In the genomic region with DNA sequence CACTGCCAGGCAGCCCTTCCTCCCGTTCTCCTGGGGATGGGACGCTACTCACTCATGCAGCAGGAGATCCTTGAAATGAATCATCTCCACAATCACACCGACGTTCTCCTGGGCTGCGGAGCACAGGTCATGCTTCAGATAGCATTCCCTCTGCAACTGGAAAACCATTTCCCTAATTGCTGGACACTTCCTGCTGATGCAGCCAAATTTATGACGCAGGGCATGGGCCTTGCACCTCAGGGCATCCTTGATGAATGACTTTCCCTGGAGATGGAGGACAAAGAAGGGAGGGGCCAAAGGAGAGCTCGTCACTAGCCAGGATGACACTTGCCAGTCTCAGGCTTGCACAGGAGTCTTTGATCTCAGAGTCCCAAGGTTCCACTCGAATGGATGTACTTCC, we compare ENCODE assay signal across 20 mouse cellular contexts. TPM values are rescaled to one million over a fixed set of nuclear protein-coding genes. Genes with fewer than 3 reads are reported as not detected.
DNase-seq lines count a peak whose midpoint lies in the region; ATAC-seq and TF ChIP-seq lines count a peak whose summit lies in the region.
"Had no signal": no experiment of that assay in that cellular context is flagged by ENCODE, and none has a peak within 500 bp of the region (broad histone marks: within the 10 kb centered on the region; RNA-seq: fewer than 3 reads in every experiment).

No protein-coding gene starts in this region.

- no peak for TF ChIP-seq CTCF in Patski (IDR thresholded peaks at IDR 0.05)

- CTCF ChIA-PET in Patski (lab: Charles Lee) = no interaction called here

- POLR2A ChIA-PET in Patski (lab: Charles Lee) = interaction anchor here (0.6 to 1.5 kb wide), 2 partner anchors 61 to 176 kb away, joined by 3 to 5 read pairs; no protein-coding TSS in a partner anchor

- no peaks in the 10 kb centered on the region for H3K27me3 ChIP-seq in Patski
- H3K27me3 ChIP-seq: CH12.LX had no signal

- DNase-seq in adrenal gland, adult 2 months = peak; percentile 36
- no peak for DNase-seq in adrenal gland, postnatal 10 days
- DNase-seq in kidney, adult 11 months = peak; percentile 11
- no peak for DNase-seq in kidney, adult 8-10 months
- DNase-seq in kidney, postnatal 25 days = peak; percentile 20 to 41
- no peak for DNase-seq in kidney, adult 18-20 months
- DNase-seq in Patski (ENCODE audit: low read depth, low spot score) = peak; percentile 82
- DNase-seq: cerebellum, adult 8-10 months; cerebellum, postnatal 25 days; gastrocnemius, postnatal 25 days; liver, postnatal 0 days; lung, postnatal 36 days; right cerebral cortex, postnatal 4 days; thymus, postnatal 4 days had no signal

- in situ Hi-C loops in Patski (cut with MboI; ENCODE audit: low pct_unique_long_range_greater_than_20kb) = loop anchor here (5.0 kb wide), 4 partner anchors 108 to 252 kb away; no protein-coding TSS in a partner anchor

- ATAC-seq in Patski = peak; percentile 22
- ATAC-seq: forebrain, embryonic 14.5 days; inflammation-experienced regulatory T-cells, adult 6 months; liver, embryonic 12.5 days; liver, postnatal 0 days; midbrain, embryonic 16.5 days had no signal

RNA-seq across cellular contexts. Expression of a gene that starts 4.6 kb away (rescaled TPM):
- 1 to 10 TPM in 1 of 2 experiments, under 1 TPM in 1; 0.63 to 1.2 TPM for total RNA-seq in adrenal gland, adult 2 months (2021)
- polyA plus RNA-seq in adrenal gland, adult 2 months (2012; rRNA removed) = 0.30 and 0.39 TPM in 2 replicates
- total RNA-seq in adrenal gland, postnatal 10 days (2021) = 1 to 10 TPM; 1.6 to 2.8 TPM
- 58.4 TPM for polyA plus RNA-seq in Patski (2021)
- total RNA-seq: CH12.LX; neutrophil, adult 5-6 weeks had no signal

Comparison
In these comparisons a context has a peak if more than half of its experiments do, and no peak if none do; other contexts are left out.
1. DNase-seq: peak in adrenal gland, adult 2 months (single experiment), kidney, adult 11 months (single experiment), kidney, postnatal 25 days (2 of 2) and Patski (single experiment); none in adrenal gland, postnatal 10 days (single experiment), kidney, adult 8-10 months (0 of 2) and kidney, adult 18-20 months (single experiment).